Mouse (Mus musculus) heart, embryonic 15.5 days (tissue): ENCODE measurements around the gene Tgm2. TPM values are rescaled to one million over a fixed set of nuclear protein-coding genes. Genes with fewer than 3 reads are reported as not detected.

Experiments used
- ATAC-seq: fragments of 200-750 bp; cut with Nextera tagmentation; replicated peaks from 2 replicates; pipeline ENCODE4 v1.8.0; 2017; ENCODE audit warnings: low read depth, moderate TSS enrichment; ENCODE audit not compliant: insufficient number of reproducible peaks, insufficient read depth, low FRiP score
- H3K27ac ChIP-seq: fragments of 300-500 bp; sonication (generic); 2 replicates; pipeline ENCODE4 v1.5.1; 2015; ENCODE audit warnings: mild to moderate bottlenecking, inconsistent platforms
- H3K27me3 ChIP-seq: fragments of 300-500 bp; sonication (generic); 2 replicates; pipeline ENCODE4 v1.6.1; 2015; ENCODE audit warnings: inconsistent platforms
- H3K36me3 ChIP-seq: fragments of 300-500 bp; sonication (generic); 2 replicates; pipeline ENCODE4 v1.6.1; 2015; ENCODE audit warnings: mild to moderate bottlenecking, inconsistent platforms
- H3K4me1 ChIP-seq: fragments of 300-500 bp; sonication (generic); replicated peaks from 2 replicates; pipeline ENCODE4 v1.6.1; 2015; ENCODE audit warnings: inconsistent platforms
- H3K4me2 ChIP-seq: fragments of 300-500 bp; sonication (generic); 2 replicates; pipeline ENCODE4 v1.6.1; 2015; ENCODE audit warnings: inconsistent platforms, mild to moderate bottlenecking, moderate library complexity
- H3K4me3 ChIP-seq: fragments of 300-500 bp; sonication (generic); 2 replicates; pipeline ENCODE4 v1.5.1; 2015; ENCODE audit warnings: mild to moderate bottlenecking, inconsistent platforms
- H3K9ac ChIP-seq: fragments of 300-500 bp; sonication (generic); 2 replicates; pipeline ENCODE4 v1.6.1; 2015; ENCODE audit warnings: mild to moderate bottlenecking, inconsistent platforms
- H3K9me3 ChIP-seq: fragments of 300-500 bp; sonication (generic); replicated peaks from 2 replicates; pipeline ENCODE4 v1.6.1; 2016; ENCODE audit warnings: inconsistent platforms
- WGBS: fragments of 180-500 bp; shearing (Covaris S2); methylation state at CpG from one replicate; pipeline ENCODE4 v1.1.7; 2015; ENCODE audit warnings: mixed read lengths; 5-methylcytosine and 5-hydroxymethylcytosine counted together
- polyA plus RNA-seq: library from polyadenylated mRNA; unstranded; fragments of >200 nt; fragmentation: Nextera tagmentation; extraction: Ambion mirVana; gene quantifications from 2 replicates; pipeline ENCODE4 v1.2.1, GENCODE M21; 2015

The Tgm2 gene
- polyA plus RNA-seq, 1 experiment from 2014 or later, result 208 TPM

DNA sequence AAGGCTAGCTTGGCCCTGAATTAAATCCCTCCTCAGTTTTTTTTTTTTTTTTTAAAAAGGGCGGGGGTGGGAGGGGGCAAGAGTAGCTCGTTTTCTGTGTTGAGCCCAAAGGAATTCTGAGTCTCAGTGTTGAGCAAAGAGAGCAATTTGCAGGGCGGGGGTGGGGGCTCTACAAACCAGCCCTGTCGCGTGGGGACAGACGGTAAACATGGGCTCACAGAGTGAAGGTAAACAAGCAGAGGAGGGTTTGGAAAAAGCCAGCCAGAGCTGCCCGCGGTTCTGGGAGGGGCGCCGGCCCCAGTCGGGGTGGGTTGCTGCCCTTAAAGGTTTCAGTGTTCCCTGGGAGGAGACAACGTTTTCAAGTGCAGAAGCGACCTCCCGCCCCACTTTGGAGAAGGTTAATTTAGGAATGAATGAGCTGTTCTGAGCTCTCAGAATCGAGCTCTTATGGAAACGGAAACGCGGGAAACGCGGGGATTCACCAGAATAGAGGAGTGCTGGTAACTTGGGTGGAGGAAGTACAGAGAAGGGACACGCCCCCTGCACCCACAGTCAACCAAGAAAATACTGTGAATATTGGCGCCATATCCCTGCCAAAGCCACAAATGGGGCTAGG, 7.6 kb upstream of the Tgm2 start:
- H3K27me3 ChIP-seq, result no peaks in the 10 kb centered on the region
- under 1% methylated on average over 22 of the region's 22 CpGs for WGBS
- H3K4me3 ChIP-seq, result peak overlapping the region; percentile 51
- H3K4me2 ChIP-seq, result peak overlapping the region; percentile 88
- no peak for ATAC-seq
- H3K9me3 ChIP-seq, result no peaks in the 10 kb centered on the region
- no peaks in the 10 kb centered on the region for H3K36me3 ChIP-seq
- H3K4me1 ChIP-seq, result peaks cover 29% of the 10 kb centered on the region
- peak overlapping the region; percentile 55 for H3K9ac ChIP-seq
- peak overlapping the region; percentile 53; the same call in 1 of the 2 replicates for H3K27ac ChIP-seq

DNA sequence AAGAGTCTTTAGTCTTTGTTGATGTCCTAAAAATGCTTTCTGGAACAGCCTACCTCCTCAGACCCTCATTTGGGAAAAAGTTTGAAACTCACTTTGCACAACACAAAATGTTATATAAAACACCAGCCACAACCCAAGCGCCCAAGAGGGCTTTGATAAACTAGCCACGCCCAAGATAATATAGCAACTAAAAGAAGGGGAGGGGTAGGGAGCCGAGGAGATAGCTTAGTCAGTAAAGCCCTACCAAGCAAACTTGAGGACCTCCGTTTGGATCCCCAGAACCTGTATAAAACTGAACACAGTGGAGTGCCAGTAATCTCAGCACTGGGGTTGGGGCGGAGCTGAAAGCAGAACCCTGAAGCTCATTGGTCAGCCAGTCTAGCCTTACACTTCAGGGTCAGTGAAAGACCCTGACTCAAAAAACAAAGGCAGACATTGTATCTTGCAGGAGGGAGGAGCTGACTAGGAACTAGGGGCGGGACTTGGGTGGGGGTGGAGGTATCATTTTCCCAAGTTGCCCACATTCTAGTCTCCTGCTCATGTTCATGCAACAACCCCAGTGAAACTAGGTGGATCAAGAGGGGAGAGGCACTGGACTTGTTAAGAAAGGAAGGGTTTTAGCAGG, 6.6 kb upstream of the Tgm2 start:
- peaks cover 29% of the 10 kb centered on the region for H3K4me1 ChIP-seq
- no peak overlapping the region for H3K27ac ChIP-seq
- H3K4me3 ChIP-seq, result no peak overlapping the region
- H3K4me2 ChIP-seq, result no peak overlapping the region
- H3K9ac ChIP-seq, result no peak overlapping the region
- no peaks in the 10 kb centered on the region for H3K27me3 ChIP-seq
- H3K36me3 ChIP-seq, result no peaks in the 10 kb centered on the region
- no peak for ATAC-seq
- H3K9me3 ChIP-seq, result no peaks in the 10 kb centered on the region
- WGBS, result 42% methylated on average over 6 of the region's 6 CpGs

DNA sequence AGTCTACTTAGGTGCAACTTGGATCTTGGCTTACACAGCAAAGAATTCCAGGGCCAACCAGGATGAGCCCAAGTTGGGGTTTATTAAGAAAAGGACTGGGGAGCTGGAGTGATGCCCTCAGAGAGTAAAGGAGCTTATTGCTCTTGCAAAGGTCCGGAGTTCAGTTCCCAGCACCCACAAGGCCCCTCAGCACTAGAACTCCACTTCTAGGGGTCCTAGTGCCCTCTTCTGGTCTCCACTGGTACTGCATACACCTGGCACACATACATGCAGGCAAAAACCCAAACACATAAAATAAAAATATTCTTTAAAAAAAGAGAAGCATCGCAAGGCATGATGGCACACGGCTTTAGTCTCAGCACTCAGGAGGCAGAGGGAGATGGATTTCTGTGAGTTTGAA, 4.8 kb upstream of the Tgm2 start:
- H3K9ac ChIP-seq, result no peak overlapping the region
- no peaks in the 10 kb centered on the region for H3K9me3 ChIP-seq
- H3K27ac ChIP-seq, result no peak overlapping the region
- no peaks in the 10 kb centered on the region for H3K27me3 ChIP-seq
- peaks cover 29% of the 10 kb centered on the region for H3K4me1 ChIP-seq
- H3K4me3 ChIP-seq, result no peak overlapping the region
- H3K36me3 ChIP-seq, result no peaks in the 10 kb centered on the region
- 96% methylated on average over 3 of the region's 3 CpGs for WGBS
- ATAC-seq, result no peak
- H3K4me2 ChIP-seq, result no peak overlapping the region

DNA sequence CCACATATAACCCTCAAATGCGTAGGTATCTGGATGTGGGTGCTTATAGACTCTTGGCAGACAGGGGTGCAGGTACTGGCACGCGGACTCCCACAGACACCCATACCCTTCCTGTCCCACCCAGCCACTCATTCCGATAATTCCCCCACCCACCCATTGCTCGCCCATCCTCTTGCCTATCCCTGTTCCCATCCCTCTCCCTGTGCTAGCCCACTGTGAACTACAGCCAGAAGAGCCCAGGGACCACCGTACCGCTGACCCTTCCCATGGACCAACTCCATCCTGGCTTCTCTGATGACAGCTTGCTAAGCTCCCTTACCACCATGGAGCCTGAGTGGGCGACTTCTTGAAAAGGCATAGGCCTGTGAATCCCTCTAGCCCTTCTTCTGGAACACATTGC, 735 bp upstream of the Tgm2 start:
- peaks cover 36% of the 10 kb centered on the region for H3K4me1 ChIP-seq
- no peaks in the 10 kb centered on the region for H3K36me3 ChIP-seq
- H3K27me3 ChIP-seq, result no peaks in the 10 kb centered on the region
- H3K4me2 ChIP-seq, result no peak overlapping the region
- WGBS, result 93% methylated on average over 8 of the region's 8 CpGs
- ATAC-seq, result no peak
- H3K27ac ChIP-seq, result no peak overlapping the region
- no peak overlapping the region for H3K9ac ChIP-seq
- H3K9me3 ChIP-seq, result no peaks in the 10 kb centered on the region
- H3K4me3 ChIP-seq, result no peak overlapping the region

DNA sequence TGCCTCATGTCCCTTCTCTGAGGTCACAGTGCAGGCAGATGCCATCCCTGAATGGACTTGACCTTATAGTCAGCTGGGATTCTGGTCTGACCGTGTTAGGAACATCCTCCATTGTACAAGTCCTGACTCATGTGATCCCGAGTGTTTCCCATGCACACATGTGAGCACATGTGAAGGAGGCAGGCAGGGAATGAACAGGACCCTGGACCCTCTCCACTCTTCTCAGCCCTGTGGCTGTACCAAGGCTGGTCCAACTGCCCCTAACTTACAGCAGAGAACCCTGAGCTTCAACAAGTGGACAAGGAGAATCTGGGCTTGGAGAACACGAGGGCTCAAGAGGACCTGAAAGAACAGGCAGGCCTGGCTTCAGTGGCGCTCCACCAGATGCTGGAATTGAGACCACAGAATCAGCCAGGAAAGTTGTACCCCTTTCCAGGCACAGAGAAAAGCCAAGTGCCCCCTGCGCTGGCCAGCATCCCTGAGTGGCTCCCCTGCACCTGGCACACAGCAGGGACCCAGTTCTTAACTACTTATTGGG, 639 bp downstream of the Tgm2 start:
- no peaks in the 10 kb centered on the region for H3K27me3 ChIP-seq
- peaks cover 3% of the 10 kb centered on the region; the same call in 1 of the 2 replicates for H3K36me3 ChIP-seq
- whole genome bisulfite sequencing, result 31% methylated on average over 5 of the region's 5 CpGs
- peak overlapping the region; percentile 98 for H3K27ac ChIP-seq
- H3K4me3 ChIP-seq, result peak overlapping the region; percentile 75
- peaks cover 48% of the 10 kb centered on the region for H3K4me1 ChIP-seq
- H3K4me2 ChIP-seq, result peak overlapping the region; percentile 84
- H3K9ac ChIP-seq, result peak overlapping the region; percentile 86
- ATAC-seq, result no peak
- no peaks in the 10 kb centered on the region for H3K9me3 ChIP-seq

DNA sequence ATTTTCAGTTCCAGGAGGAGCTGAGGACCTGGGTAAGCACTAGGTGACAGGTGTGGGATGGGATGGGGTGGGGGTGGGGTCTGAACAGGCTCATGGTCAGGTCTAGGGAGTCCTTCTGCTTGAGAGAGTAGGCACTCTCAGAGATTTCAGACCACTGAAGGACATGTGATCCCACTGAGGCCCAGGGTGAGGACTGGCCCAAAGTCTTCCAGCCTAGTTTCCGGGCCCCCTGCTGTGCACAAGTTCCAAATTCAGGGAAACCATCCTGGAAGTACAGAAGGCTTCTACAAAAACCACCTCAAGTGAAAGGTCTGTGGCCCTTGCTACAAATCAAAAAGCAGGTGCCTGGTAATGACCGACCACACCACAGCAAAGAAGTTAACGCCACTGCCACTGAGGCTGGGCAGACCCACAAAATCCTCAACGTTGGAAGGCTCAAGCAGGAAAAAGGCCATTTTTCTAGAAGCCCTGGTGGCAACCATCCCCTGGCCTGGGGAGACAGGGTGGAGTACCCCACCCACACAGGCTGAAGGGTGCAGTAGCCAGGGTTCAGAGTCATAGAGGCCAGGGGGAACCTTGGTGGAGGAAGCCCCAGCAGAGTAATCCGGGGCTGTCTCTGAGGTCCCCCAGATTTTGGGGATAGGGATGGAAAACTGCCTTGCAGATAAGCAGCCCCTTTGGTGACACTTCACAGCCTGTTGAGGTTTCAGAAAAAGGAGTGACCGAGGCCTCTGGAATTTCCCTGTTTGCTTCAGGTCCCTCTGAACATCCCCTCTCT, 1.3 kb downstream of the Tgm2 start:
- WGBS, result 58% methylated on average over 6 of the region's 6 CpGs
- no peak for ATAC-seq
- peaks cover 55% of the 10 kb centered on the region for H3K4me1 ChIP-seq

DNA sequence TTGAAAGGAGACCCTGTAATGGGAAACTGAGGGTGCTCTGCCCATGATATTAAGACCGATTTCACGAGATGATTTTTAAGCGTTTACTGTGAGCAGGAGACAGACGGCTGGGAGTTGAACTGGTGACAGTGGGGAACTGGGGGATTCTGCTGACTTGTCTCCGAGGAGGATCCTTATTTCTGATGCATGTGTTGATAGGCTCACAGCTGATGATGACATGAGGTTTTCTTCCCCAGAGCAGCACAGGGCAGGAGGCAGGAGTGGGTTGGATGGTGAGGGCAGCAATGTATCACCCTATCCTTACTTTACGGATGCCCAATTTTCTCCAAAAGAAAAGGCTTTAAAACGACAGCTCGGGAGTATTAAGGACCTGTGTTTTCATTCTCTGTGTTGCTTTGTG, 2.0 kb downstream of the Tgm2 start:
- Histone ChIP-seq H3K9me3 (no peaks in the 10 kb centered on the region), H3K27me3 (no peaks in the 10 kb centered on the region), H3K9ac (peak overlapping the region; percentile 86), H3K36me3 (peaks cover 3% of the 10 kb centered on the region; the same call in 1 of the 2 replicates), H3K4me2 (peak overlapping the region; percentile 84), H3K27ac (peak overlapping the region; percentile 98), H3K4me3 (peak overlapping the region; percentile 75), H3K4me1 (peaks cover 62% of the 10 kb centered on the region)
- 39% methylated on average over 8 of the region's 8 CpGs for WGBS
- no peak for ATAC-seq

More for the DNA sequence above, 1.3 kb downstream of the Tgm2 start:
- Histone ChIP-seq H3K27me3 (no peaks in the 10 kb centered on the region), H3K27ac (peak overlapping the region; percentile 98), H3K36me3 (peaks cover 3% of the 10 kb centered on the region; the same call in 1 of the 2 replicates), H3K9ac (peak overlapping the region; percentile 86), H3K9me3 (no peaks in the 10 kb centered on the region), H3K4me2 (peak overlapping the region; percentile 84), H3K4me3 (peak overlapping the region; percentile 75)

DNA sequence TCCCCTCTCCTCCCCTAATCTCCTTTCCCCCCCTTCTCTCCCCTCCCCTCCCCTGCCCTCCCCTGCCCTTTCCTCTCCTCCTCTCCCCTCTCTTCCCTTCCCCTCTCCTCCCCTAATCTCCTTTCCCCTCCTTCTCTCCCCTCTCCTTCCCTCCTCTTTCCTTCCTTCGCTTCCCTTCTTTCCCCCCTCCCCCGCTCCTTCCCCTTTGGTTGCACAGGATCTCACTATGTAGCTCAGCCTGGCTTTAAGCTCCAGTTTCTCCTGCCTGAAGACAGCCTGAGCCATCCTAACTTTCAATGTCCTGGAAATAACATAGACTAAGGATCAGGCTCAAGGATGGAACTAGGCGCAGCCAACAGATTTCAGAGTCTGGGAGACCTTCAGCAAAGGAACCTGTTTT, 2.4 kb downstream of the Tgm2 start:
- H3K27ac ChIP-seq, result peak overlapping the region; percentile 98
- H3K4me2 ChIP-seq, result peak overlapping the region; percentile 84
- H3K4me3 ChIP-seq, result peak overlapping the region; percentile 75
- 51% methylated on average over 3 of the region's 3 CpGs for WGBS
- peaks cover 66% of the 10 kb centered on the region for H3K4me1 ChIP-seq
- no peaks in the 10 kb centered on the region for H3K9me3 ChIP-seq
- H3K27me3 ChIP-seq, result no peaks in the 10 kb centered on the region
- no peak for ATAC-seq
- H3K36me3 ChIP-seq, result peaks cover 5% of the 10 kb centered on the region; the same call in 1 of the 2 replicates
- peak overlapping the region; percentile 86; the same call in 1 of the 2 replicates for H3K9ac ChIP-seq

DNA sequence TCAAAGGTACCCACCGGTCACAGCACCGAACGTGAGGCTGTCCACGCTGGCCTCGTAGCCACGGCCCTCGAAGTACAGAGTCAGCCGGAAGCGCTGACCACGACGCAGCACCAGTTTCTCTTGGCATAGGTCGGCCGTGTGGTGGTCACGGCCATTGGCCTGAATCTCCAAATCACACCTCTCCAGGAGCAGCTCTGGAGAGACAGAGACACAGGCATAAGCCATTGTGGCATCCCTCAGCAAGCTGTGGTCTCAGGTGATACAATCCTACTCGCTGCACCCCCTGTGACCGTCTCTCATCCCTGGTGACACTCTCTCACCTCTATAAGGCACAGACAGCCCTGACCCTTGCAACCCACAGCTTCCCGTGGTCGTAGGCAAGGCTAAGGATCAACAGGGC, 3.3 kb downstream of the Tgm2 start:
- 75% methylated on average over 18 of the region's 18 CpGs for whole genome bisulfite sequencing
- Histone ChIP-seq H3K9me3 (no peaks in the 10 kb centered on the region), H3K9ac (peak overlapping the region; percentile 41)

DNA sequence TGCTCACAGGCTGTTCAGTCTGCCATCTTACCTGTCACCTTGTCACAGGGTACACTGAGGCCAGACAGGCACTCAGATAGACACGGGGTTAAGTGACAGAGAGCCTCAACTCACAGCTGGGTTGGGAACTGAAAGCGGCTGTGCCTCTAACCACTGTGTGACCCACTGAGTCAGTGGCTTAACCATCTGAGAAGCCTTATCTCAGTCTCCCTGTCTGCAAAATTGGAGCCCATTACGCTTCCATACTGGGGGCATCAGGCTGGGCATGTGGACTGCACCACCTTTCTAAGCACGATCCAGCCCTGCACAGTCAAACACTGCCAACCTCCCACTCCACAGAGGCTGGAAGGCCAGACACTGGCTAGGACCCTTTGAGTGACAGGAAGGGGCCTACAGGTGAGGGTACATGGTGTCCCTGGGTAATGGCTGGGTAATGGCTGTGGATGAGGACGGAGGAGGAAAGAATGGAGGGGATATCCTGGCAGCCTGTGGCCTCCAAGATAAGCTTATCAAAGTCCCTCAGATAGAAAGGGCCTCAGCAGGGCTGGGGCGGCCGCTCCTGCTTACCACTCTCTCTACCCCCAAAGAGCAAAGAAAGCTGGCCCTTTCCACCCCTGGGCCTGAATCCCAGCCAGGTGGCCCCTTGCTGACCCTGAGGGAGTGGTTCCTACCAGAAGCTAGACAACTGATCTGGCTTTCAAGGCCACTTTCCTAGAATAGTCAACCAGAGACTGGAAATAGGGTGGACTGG, 4.4 kb downstream of the Tgm2 start:
- H3K4me1 ChIP-seq, result peaks cover 82% of the 10 kb centered on the region
- H3K27me3 ChIP-seq, result no peaks in the 10 kb centered on the region
- H3K9ac ChIP-seq, result peak overlapping the region; percentile 39; the same call in 1 of the 2 replicates
- H3K36me3 ChIP-seq, result peaks cover 19% of the 10 kb centered on the region
- H3K9me3 ChIP-seq, result no peaks in the 10 kb centered on the region
- H3K4me3 ChIP-seq, result no peak overlapping the region
- peak overlapping the region; percentile 98 for H3K27ac ChIP-seq
- H3K4me2 ChIP-seq, result peak overlapping the region; percentile 84
- WGBS, result 22% methylated on average over 7 of the region's 7 CpGs
- ATAC-seq, result peak; percentile 44

More for the DNA sequence above, 3.3 kb downstream of the Tgm2 start:
- Histone ChIP-seq H3K27ac (peak overlapping the region; percentile 98), H3K4me2 (peak overlapping the region; percentile 84), H3K36me3 (peaks cover 14% of the 10 kb centered on the region), H3K27me3 (no peaks in the 10 kb centered on the region), H3K4me1 (peaks cover 75% of the 10 kb centered on the region), H3K4me3 (peak overlapping the region; percentile 24)
- ATAC-seq, result no peak
